Comparison of ENCODE assay signal across 16 mouse cellular contexts in the genomic region with DNA sequence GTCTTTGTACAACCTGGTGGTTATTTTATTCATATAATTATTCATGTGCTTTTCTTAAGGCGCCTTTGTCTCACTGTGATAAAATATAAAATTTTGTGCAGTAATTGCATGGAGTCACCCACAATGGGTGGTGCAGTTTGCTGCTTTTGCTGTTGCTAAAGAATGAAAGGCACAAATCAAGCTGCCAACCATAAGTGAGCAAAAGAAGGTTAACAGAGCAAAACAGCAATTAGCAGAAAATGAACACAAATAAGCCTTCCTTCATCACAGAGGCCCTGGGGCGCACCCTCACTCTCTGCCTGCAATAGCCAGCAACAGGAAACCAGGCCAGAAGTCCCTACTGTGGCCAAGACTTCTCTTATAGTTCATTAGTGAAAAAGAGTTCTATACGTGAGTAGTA.
"Had no signal": no experiment of that assay in that cellular context is flagged by ENCODE, and none has a peak within 500 bp of the region (broad histone marks: within the 10 kb centered on the region; RNA-seq: fewer than 3 reads in every experiment).

No protein-coding gene starts in this region.

- H3K4me2 ChIP-seq: liver, embryonic 13.5 days; midbrain, embryonic 12.5 days; midbrain, embryonic 15.5 days; neural tube, embryonic 13.5 days; stomach, embryonic 15.5 days had no signal

- H3K9ac ChIP-seq: liver, embryonic 13.5 days; midbrain, embryonic 12.5 days; midbrain, embryonic 15.5 days; neural tube, embryonic 13.5 days; stomach, embryonic 15.5 days had no signal

- H3K9me3 ChIP-seq: liver, embryonic 13.5 days; midbrain, embryonic 12.5 days; midbrain, embryonic 15.5 days; neural tube, embryonic 13.5 days; stomach, embryonic 15.5 days had no signal

- H3K27ac ChIP-seq: left cerebral cortex, adult 2 months; liver, embryonic 13.5 days; midbrain, embryonic 12.5 days; midbrain, embryonic 15.5 days; neural tube, embryonic 13.5 days; stomach, embryonic 15.5 days had no signal

- H3K4me1 ChIP-seq: liver, embryonic 13.5 days; midbrain, embryonic 12.5 days; midbrain, embryonic 15.5 days; neural tube, embryonic 13.5 days; stomach, embryonic 15.5 days had no signal

- H3K27me3 ChIP-seq: liver, embryonic 13.5 days; midbrain, embryonic 12.5 days; midbrain, embryonic 15.5 days; neural tube, embryonic 13.5 days; stomach, embryonic 15.5 days had no signal

- H3K4me3 ChIP-seq: left cerebral cortex, adult 2 months; liver, embryonic 13.5 days; midbrain, embryonic 12.5 days; midbrain, embryonic 15.5 days; neural tube, embryonic 13.5 days; stomach, embryonic 15.5 days had no signal

- DNase-seq: kidney, postnatal 10 days; kidney, postnatal 36 days; layer of hippocampus, postnatal 36 days; liver, embryonic 13.5 days; lung, adult 2 months; lung, postnatal 14 days; lung, postnatal 4 days; retina, postnatal 1 day; right cerebral cortex, postnatal 25 days; spleen, adult 18-20 months; thymus, postnatal 25 days had no signal

- ATAC-seq: midbrain, embryonic 15.5 days had no signal

- H3K36me3 ChIP-seq: liver, embryonic 13.5 days; midbrain, embryonic 12.5 days; midbrain, embryonic 15.5 days; neural tube, embryonic 13.5 days; stomach, embryonic 15.5 days had no signal
